Mouse (Mus musculus): ENCODE data around the gene Ccdc73. TPM values are rescaled to one million over a fixed set of nuclear protein-coding genes. Genes with fewer than 3 reads are reported as not detected.
"Not testable (repeated sequence)": the region's sequence is repeated elsewhere in the genome, so short reads cannot be mapped to it uniquely, and the experiment has no call there.

Gene Ccdc73
- total RNA-seq (2022): 1 to 10 TPM; 3.7 to 5.6 (median 5.2) TPM

- DNase-seq (ENCODE audit: low spot score): no peak
Observed at GRCm38 (mm10) chr2:104867282-104867855, at the start of gene Ccdc73. TSS of gene Ccdc73 (plus strand) at chr2:104867805.

DNA sequence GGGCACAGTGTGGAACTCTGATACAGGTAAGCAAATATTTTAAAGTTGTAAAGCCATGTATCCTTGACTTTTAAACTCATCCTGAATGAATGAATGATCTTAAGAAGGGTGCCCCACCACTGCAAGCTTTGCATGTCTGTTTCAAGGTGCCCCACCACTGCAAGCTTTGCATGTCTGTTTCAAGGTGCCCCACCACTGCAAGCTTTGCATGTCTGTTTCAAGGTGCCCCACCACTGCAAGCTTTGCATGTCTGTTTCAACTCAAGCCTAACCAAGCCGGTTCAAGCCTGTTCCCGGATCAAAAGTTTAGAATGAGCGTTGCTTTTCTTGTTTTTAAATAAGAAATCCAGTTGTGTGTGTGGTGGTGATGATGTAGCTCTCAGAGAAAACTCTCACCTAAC is 48.8 kb upstream of the Ccdc73 start:
- DNase-seq (ENCODE audit: low spot score): not testable (repeated sequence)

- no peak for DNase-seq (ENCODE audit: low spot score)
Observed at GRCm38 (mm10) chr2:104826191-104826590, 41.4 kb upstream of the Ccdc73 start.

GRCm38 (mm10) chr2:104832486-104832885 is 35.1 kb upstream of the Ccdc73 start:
- peak; percentile 29 for DNase-seq (ENCODE audit: low spot score)

- no peak for DNase-seq (ENCODE audit: low spot score)
Observed at GRCm38 (mm10) chr2:104840974-104841373, 26.6 kb upstream of the Ccdc73 start.

DNA sequence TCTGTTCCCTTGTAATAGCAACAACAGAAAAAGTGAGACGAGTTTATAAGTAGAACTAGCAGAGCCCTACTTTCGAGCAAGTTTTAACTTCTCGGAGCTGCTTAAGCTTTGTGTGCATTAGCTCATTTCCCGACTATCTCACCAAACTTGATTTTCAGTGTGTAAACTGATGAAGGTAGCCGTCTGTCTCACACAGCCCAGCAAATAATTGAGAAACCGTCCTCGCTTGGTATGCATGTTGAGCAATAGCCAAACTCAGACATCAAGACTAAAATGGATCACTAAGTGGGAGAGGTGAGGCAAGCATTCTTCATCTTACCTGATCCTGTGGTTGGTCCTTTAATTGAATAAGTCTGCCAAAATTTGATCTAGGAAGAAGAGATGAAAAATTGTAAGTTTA is 25.9 kb upstream of the Ccdc73 start:
- DNase-seq (ENCODE audit: low spot score): no peak

DNA sequence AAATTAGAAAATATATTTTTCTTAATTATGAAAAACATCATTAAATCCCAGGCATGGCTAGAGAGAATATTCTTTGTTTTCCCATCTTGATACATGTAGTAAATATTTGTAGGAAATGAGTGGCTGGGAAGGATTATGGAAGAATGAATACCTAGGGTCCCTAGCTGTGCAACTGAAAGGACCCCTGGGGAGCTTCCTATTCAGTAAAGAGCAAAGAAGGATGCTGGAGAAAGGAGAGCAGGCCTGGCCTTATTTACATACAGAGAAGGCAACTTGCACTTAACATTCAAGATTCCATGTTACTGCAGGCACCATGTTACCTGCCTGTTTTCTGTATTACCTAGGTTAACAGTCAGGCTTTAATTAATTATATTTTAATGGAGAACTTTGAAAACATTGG is 25.0 kb upstream of the Ccdc73 start:
- DNase-seq (ENCODE audit: low spot score): no peak

GRCm38 (mm10) chr2:104846638-104847414 is 20.8 kb upstream of the Ccdc73 start:
- no peak for DNase-seq (ENCODE audit: low spot score)

DNA sequence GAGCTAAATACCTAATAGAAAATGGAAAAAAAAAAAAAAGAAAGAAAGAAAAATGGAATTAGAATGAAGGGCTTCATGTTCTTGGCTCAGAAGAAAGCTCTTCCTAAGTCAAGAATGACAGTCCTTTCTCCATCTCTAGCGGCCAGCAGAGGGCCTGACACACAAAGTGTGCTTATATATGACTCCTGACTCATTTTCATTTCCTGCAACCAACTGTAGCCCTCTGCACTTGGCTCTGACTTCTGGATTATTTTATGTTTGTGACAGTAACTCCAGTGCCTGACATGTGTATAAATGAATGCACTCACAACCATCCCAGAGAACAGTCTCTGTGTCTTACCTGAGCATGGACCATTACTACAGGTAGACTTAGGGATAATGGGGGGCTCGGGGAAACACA is 20.0 kb upstream of the Ccdc73 start:
- no peak for DNase-seq (ENCODE audit: low spot score)

DNA sequence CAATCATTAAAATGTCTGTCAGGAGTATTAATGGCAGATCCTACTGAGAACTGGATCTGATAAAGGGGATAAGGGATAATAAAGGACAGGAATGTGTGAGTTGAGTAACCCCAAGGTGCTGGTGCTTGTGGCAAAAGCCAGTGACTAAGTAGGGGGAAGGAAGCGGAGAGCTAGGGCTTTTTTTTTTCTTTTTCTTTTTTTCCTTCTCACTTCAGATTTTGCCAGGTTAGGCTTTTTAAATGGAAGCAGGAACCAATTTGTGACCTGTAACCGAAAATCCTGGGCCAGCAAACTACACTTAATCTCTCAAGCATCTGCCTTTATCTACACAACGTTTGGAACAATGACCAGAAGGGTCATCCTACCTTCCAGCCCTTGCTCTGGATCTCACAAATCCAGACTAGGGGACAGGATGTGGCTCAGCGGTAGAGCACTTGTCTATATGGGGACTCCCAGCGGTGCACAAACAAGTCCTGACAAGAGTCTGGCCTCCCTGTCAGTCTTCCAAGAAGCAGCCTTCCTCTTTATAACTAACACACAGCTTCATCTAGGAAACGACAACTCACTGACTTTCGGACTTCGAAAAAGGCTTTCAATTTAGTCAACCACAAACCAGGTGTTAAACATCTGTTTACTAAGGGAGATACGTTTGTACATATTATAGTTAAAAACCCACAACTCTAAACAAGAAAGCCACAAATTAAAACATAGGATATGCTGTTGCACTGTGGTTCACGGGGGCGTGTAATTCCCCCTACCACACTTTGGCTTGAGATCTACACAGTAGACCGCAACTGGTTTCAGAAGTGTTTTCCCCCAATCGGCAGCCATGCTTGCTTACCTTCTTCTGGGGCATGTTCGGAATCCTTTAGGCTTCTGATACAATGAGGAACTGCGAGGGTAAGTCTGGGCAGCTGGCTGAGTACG is 19.1 kb upstream of the Ccdc73 start:
- DNase-seq (ENCODE audit: low spot score): no peak

GRCm38 (mm10) chr2:104849276-104849990 is 18.2 kb upstream of the Ccdc73 start, which contains the start of gene Prrg4:
TSS of gene Prrg4 (minus strand) at chr2:104849876.
- peak; percentile 47 for DNase-seq (ENCODE audit: low spot score)

DNA sequence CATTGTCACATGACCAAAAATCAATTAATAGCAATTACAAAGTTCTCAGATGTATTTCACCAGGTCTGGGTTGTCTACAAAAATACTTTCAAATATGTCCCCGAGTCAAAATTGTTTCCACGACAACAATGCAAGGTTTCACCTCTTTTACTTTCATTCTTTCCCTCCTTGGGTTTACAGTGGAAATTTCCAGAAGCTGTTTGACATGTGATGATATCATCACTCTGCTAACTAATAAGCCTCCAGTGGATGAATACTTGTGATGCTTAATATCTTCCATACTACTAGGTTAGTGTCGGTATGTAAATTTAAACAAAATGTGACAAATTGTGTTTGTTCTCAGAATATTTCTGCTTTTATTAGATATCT is 17.6 kb upstream of the Ccdc73 start:
- DNase-seq (ENCODE audit: low spot score): no peak

- DNase-seq (ENCODE audit: low spot score): no peak
Observed at GRCm38 (mm10) chr2:104851686-104852085, 15.9 kb upstream of the Ccdc73 start.

GRCm38 (mm10) chr2:104852546-104852945 is 15.1 kb upstream of the Ccdc73 start:
- no peak for DNase-seq (ENCODE audit: low spot score)

DNA sequence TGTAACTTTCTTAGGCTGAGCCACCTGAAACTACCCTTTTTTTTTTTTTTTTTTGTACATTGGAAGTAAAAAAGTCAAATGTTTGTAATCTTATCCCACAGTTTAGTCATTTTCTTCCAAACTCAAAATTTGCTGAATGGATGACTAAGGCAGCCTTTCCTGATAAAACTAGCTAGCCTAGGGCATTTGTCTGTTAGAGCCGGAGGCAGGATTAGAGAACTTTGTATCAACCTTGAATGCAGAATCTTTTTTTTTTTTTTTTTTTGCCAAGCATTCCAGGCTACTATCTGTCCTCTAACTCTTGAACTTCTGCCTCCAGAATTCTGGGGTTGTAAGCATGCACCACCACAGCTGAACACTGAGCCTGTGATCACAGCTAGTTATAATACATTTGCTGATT is 12.8 kb upstream of the Ccdc73 start:
- DNase-seq (ENCODE audit: low spot score): no peak

GRCm38 (mm10) chr2:104855732-104856131 is 11.9 kb upstream of the Ccdc73 start:
- no peak for DNase-seq (ENCODE audit: low spot score)

DNA sequence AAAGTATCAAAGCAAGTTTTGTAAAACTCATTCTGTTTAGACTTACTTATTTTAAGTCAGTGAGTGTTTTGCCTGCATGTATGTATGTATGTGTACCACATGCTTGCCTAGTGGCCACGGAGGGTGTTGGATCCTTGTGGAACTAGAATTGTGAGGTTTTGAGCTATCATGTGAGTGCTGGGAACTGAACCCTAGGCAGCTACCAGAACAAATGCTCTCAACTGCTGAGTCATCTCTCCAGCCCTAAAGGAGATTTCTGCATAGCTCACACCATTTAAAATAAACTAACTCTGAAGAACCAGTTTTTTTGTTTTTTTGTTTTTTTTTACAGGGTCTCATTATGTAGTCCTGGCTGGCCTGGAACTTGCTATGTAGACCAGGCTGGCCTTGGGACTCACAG is 11.4 kb upstream of the Ccdc73 start:
- no peak for DNase-seq (ENCODE audit: low spot score)

- DNase-seq (ENCODE audit: low spot score): not testable (repeated sequence)
Observed at GRCm38 (mm10) chr2:104858083-104858482, 9.5 kb upstream of the Ccdc73 start.

DNA sequence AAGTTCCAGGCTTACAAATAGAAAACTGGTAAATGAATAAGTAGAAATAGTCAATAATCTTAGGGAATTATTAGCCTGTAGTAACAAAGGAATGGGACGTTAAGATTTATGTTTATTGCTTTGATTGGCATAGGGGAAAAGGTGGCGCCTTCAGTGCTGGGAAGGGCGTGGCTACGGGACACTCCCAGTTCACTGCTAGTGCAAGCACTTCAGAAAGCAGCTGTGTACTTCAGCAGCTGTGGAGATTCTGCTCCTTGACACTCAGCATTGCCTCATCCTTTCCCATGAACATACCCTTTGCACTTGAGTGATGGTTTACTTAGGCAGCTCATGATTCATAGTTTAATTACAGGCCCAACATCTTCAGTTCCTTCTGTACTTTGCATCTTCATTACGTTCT is 8.5 kb upstream of the Ccdc73 start:
- no peak for DNase-seq (ENCODE audit: low spot score)

GRCm38 (mm10) chr2:104860426-104860825 is 7.2 kb upstream of the Ccdc73 start:
- DNase-seq (ENCODE audit: low spot score): no peak

DNA sequence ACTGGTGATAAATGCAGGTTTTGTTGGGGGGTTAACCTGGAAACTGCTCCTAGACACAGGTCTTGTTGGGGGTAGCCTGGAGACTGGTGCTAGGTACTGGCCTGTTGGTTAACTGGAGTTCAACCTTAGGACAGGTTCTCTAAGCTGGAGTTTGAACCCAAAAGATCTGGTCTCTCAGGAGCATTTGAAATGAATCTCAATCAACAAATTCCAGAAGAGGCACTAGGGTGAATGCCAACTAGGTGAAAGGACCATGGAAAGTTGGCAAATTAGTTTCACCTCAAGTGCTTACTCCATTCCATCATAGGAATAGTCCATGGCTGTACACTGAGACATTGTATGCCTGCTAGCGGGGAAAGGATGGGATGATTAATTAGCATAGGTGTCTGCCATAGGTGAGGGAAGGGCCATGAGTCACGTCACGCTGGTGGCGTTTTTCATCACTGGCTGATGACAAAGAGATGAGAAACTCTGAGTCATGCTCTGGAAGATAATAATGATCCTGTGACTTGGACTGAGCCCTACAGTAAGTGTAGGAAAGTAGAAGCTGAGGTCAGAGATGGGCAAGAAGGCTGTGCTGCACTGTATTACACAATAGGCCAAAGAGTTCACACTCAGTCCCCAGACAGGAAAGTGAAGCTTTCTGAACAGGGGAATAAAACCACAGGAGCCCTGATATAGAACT is 3.3 kb upstream of the Ccdc73 start:
- DNase-seq (ENCODE audit: low spot score): no peak

Measured in heart, adult 8-10 months (tissue).